Mouse (Mus musculus): Measurements from ENCODE around the gene Mki67.
"Not testable (repeated sequence)": the region's sequence is repeated elsewhere in the genome, so short reads cannot be mapped to it uniquely, and the experiment has no call there.

Mki67 gene

GRCm38 (mm10) chr7:135716968-135717557 lies 902 bp upstream of the Mki67 start:
- DNase-seq (ENCODE audit: low spot score): no peak

GRCm38 (mm10) chr7:135716445-135716877 lies 300 bp upstream of the Mki67 start:
- DNase-seq (ENCODE audit: low spot score): peak; percentile 92

- DNase-seq (ENCODE audit: low spot score): no peak
Observed at GRCm38 (mm10) chr7:135715166-135715565, 995 bp downstream of the Mki67 start.

- no peak for DNase-seq (ENCODE audit: low spot score)
Observed at GRCm38 (mm10) chr7:135713326-135713725, 2.8 kb downstream of the Mki67 start.

- no peak for DNase-seq (ENCODE audit: low spot score)
Observed at GRCm38 (mm10) chr7:135712534-135712933, 3.6 kb downstream of the Mki67 start.

- no peak for DNase-seq (ENCODE audit: low spot score)
Observed at GRCm38 (mm10) chr7:135710702-135711101, 5.5 kb downstream of the Mki67 start.

GRCm38 (mm10) chr7:135705753-135706152 lies 10.4 kb downstream of the Mki67 start:
- no peak for DNase-seq (ENCODE audit: low spot score)

GRCm38 (mm10) chr7:135705083-135705482 lies 11.1 kb downstream of the Mki67 start:
- no peak for DNase-seq (ENCODE audit: low spot score)

GRCm38 (mm10) chr7:135704251-135704650 lies 11.9 kb downstream of the Mki67 start:
- no peak for DNase-seq (ENCODE audit: low spot score)

GRCm38 (mm10) chr7:135703600-135704148 lies 12.5 kb downstream of the Mki67 start:
- no peak for DNase-seq (ENCODE audit: low spot score)

GRCm38 (mm10) chr7:135699351-135699750 lies 16.8 kb downstream of the Mki67 start:
- not testable (repeated sequence) for DNase-seq (ENCODE audit: low spot score)

GRCm38 (mm10) chr7:135698362-135698761 lies 17.8 kb downstream of the Mki67 start:
- DNase-seq (ENCODE audit: low spot score): no peak

GRCm38 (mm10) chr7:135697021-135697740 lies 19.0 kb downstream of the Mki67 start:
- DNase-seq (ENCODE audit: low spot score): not testable (repeated sequence)

GRCm38 (mm10) chr7:135696127-135696526 lies 20.0 kb downstream of the Mki67 start:
- DNase-seq (ENCODE audit: low spot score): no peak

- no peak for DNase-seq (ENCODE audit: low spot score)
Observed at GRCm38 (mm10) chr7:135694796-135695195, 21.4 kb downstream of the Mki67 start.

- no peak for DNase-seq (ENCODE audit: low spot score)
Observed at GRCm38 (mm10) chr7:135694130-135694529, 22.0 kb downstream of the Mki67 start.

GRCm38 (mm10) chr7:135691941-135692340 lies 24.2 kb downstream of the Mki67 start:
- DNase-seq (ENCODE audit: low spot score): no peak

- no peak for DNase-seq (ENCODE audit: low spot score)
Observed at GRCm38 (mm10) chr7:135689396-135689795, 26.8 kb downstream of the Mki67 start.

- DNase-seq (ENCODE audit: low spot score): no peak
Observed at GRCm38 (mm10) chr7:135684938-135685337, 31.2 kb downstream of the Mki67 start.

- not testable (repeated sequence) for DNase-seq (ENCODE audit: low spot score)
Observed at GRCm38 (mm10) chr7:135684098-135684497, 32.1 kb downstream of the Mki67 start.

- DNase-seq (ENCODE audit: low spot score): peak; percentile 55
Observed at GRCm38 (mm10) chr7:135680334-135680733, 35.8 kb downstream of the Mki67 start.

- no peak for DNase-seq (ENCODE audit: low spot score)
Observed at GRCm38 (mm10) chr7:135676722-135677121, 39.4 kb downstream of the Mki67 start.

GRCm38 (mm10) chr7:135673576-135673975 lies 42.6 kb downstream of the Mki67 start:
- DNase-seq (ENCODE audit: low spot score): no peak
